Mouse (Mus musculus): ENCODE data around the gene Pgghg.

DNA sequence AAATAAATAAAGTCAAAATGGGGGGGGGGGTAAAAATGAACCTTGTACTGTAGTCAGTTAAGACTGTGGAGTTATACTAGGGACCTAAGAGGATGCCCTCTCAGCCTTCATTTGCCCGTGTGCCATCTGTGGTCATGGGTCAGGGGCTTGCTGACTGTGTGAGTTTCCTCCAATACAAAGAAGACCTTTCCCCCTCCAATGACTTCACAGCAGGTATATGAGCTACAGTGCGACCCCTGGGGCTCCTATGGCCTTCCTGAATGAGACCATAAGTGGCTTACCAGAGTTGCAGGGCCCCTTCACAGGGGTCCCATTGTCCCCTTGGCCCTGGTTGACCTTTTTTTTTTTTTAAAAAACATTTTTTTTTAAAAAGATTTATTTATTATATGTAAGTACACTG, 20.2 kb downstream of the Pgghg start:
- no peak for TF ChIP-seq CTCF (IDR thresholded peaks at IDR 0.05; ENCODE audit: low read depth)
- no peak for TF ChIP-seq EP300 (IDR thresholded peaks at IDR 0.05; ENCODE audit: low read depth)

All from liver, postnatal 0 days (tissue).